Mouse (Mus musculus): Measurements from ENCODE around the gene Fam129b.

- no peak for TF ChIP-seq CHD2 (IDR thresholded peaks at IDR 0.05; ENCODE audit: low read depth, low read length)
- no peak for TF ChIP-seq MAFK (IDR thresholded peaks at IDR 0.05; ENCODE audit: insufficient read depth, low read depth, low read length)
- no peak for TF ChIP-seq HCFC1 (IDR thresholded peaks at IDR 0.05; ENCODE audit: borderline replicate concordance, insufficient read depth, low read length)
- no peak for TF ChIP-seq ZC3H11A (IDR thresholded peaks at IDR 0.05; ENCODE audit: borderline replicate concordance, low read depth, low read length)
- 0 out of 2 replicates have a peak, but pooled peaks have one; percentile 44 for TF ChIP-seq ZNF384 (IDR thresholded peaks at IDR 0.05; ENCODE audit: low read depth, low read length)
Observed at GRCm38 (mm10) chr2:32877761-32878393, 2.0 kb downstream of the Fam129b start.
